34 mouse cellular contexts compared by ENCODE assay signal in genomic region chr2:118685088-118685487, GRCm38 (mm10). TPM values are rescaled to one million over a fixed set of nuclear protein-coding genes. Genes with fewer than 3 reads are reported as not detected.
"Had no signal": no experiment of that assay in that cellular context is flagged by ENCODE, and none has a peak within 500 bp of the region (broad histone marks: within the 10 kb centered on the region; RNA-seq: fewer than 3 reads in every experiment).

No protein-coding gene starts in this region.

- H3K4me1 ChIP-seq: hindbrain, embryonic 12.5 days; hindbrain, embryonic 13.5 days; hindbrain, embryonic 15.5 days; intestine, embryonic 15.5 days had no signal

- H3K4me3 ChIP-seq: heart, embryonic 10.5 days; heart, embryonic 12.5 days; heart, embryonic 15.5 days; hindbrain, embryonic 10.5 days; hindbrain, embryonic 12.5 days; hindbrain, embryonic 13.5 days; hindbrain, embryonic 15.5 days; intestine, embryonic 15.5 days; kidney, embryonic 15.5 days; layer of hippocampus, adult 2 months; left cerebral cortex, adult 2 months had no signal

- DNase-seq: heart, postnatal 10 days; heart, postnatal 14 days; heart, postnatal 36 days; heart, postnatal 4 days; kidney, adult 11 months; kidney, adult 18-20 months; kidney, adult 2 months; kidney, adult 8-10 months; kidney, adult 9 months; kidney, postnatal 10 days; kidney, postnatal 14 days; kidney, postnatal 25 days; kidney, postnatal 36 days; kidney, postnatal 4 days; layer of hippocampus, adult 9-11 months; layer of hippocampus, postnatal 36 days had no signal

- H3K9me3 ChIP-seq: heart, embryonic 10.5 days; heart, embryonic 12.5 days; heart, embryonic 15.5 days; hindbrain, embryonic 10.5 days; hindbrain, embryonic 12.5 days; hindbrain, embryonic 13.5 days; hindbrain, embryonic 15.5 days; intestine, embryonic 15.5 days; kidney, embryonic 15.5 days had no signal

- H3K27ac ChIP-seq: heart, embryonic 10.5 days; heart, embryonic 15.5 days; hindbrain, embryonic 10.5 days; hindbrain, embryonic 12.5 days; hindbrain, embryonic 13.5 days; hindbrain, embryonic 14.5 days; hindbrain, embryonic 15.5 days; hindbrain, postnatal 0 days; intestine, embryonic 15.5 days; kidney, embryonic 15.5 days; kidney, postnatal 0 days; layer of hippocampus, adult 2 months; left cerebral cortex, adult 2 months had no signal

- ATAC-seq: hindbrain, embryonic 16.5 days; hindbrain, postnatal 0 days; intestine, embryonic 15.5 days; intestine, embryonic 16.5 days; intestine, postnatal 0 days had no signal

- H3K27me3 ChIP-seq: intestine, embryonic 15.5 days had no signal

- H3K4me2 ChIP-seq: heart, embryonic 12.5 days; heart, embryonic 15.5 days; hindbrain, embryonic 12.5 days; hindbrain, embryonic 13.5 days; hindbrain, embryonic 14.5 days; hindbrain, embryonic 15.5 days; intestine, embryonic 15.5 days; kidney, embryonic 15.5 days had no signal

- H3K9ac ChIP-seq: heart, embryonic 12.5 days; heart, embryonic 15.5 days; hindbrain, embryonic 12.5 days; hindbrain, embryonic 13.5 days; hindbrain, embryonic 14.5 days; hindbrain, embryonic 15.5 days; intestine, embryonic 15.5 days; kidney, embryonic 15.5 days had no signal

- H3K36me3 ChIP-seq: heart, embryonic 10.5 days; heart, embryonic 12.5 days; heart, embryonic 15.5 days; hindbrain, embryonic 10.5 days; hindbrain, embryonic 12.5 days; intestine, embryonic 15.5 days; kidney, embryonic 15.5 days had no signal

RNA-seq across cellular contexts. Expression of gene Ankrd63, which starts 18.7 kb away (rescaled TPM):
- polyA plus RNA-seq: hindbrain, embryonic 10.5 days; hindbrain, embryonic 11.5 days; hindbrain, embryonic 12.5 days; hindbrain, embryonic 13.5 days; hindbrain, embryonic 14.5 days had no signal
